Mouse (Mus musculus): ENCODE data around the gene Prdm13. TPM values are rescaled to one million over a fixed set of nuclear protein-coding genes. Genes with fewer than 3 reads are reported as not detected.

Gene Prdm13
- polyA plus RNA-seq, 1 experiment from 2014 or later = 13.3 TPM

DNA sequence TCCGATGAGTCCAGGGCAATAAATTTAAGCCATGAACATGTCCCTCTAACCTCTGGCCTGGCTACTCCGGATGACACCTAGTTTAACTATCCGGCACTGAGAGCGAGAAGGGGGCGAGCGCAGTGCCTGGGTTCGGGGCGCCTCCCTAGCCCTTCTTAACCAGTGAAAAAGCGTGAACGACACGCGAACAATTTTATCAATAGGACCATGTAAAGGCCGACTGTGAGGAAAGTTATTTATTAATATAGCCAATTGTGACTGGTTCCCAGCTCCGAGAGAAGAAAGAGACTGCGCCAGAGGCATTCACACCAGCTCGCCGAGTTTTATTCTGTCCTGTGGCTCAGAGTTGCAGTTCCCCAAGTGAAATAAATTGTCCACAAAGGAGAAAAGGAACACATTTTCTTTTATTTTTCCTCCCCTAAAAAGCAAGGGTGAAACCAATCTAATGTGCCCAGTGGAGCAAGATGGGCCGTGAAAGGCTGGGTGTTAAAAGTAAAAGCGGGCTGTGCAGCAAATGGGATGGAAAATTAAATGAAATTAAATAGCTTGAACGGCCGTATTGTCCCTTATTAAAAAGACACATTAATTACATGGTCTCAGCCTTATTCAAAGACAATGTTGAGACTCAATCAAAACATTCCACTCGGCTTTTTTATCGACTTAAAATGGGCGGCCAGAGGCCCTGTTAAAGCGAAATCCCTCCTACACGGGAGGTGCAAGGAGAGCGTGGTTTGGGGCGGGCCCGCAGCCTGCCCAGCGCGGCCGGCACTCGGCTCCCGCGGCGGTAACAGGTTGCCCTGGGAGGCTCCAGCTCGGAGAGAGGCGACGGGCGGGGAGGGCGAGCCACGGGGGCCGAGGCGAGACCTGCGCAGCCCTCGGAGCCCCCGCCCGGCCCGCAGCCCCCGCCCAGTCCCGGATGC lies 2.3 kb upstream of the Prdm13 start:
- Histone ChIP-seq H3K9ac (peak overlapping the region; percentile 67), H3K4me1 (peaks cover 24% of the 10 kb centered on the region; the same call in 1 of the 2 replicates), H3K36me3 (no peaks in the 10 kb centered on the region), H3K9me3 (no peaks in the 10 kb centered on the region), H3K27me3 (replicated peaks) (peaks cover 70% of the 10 kb centered on the region), H3K4me3 (peak overlapping the region; percentile 50), H3K4me2 (replicated peaks) (peak overlapping the region; percentile 87), H3K27ac (peak overlapping the region; percentile 88)
- WGBS = under 1% methylated on average over 41 of the region's 51 CpGs
- ATAC-seq (ENCODE audit: low FRiP score, low read depth) = peak; percentile 70

DNA sequence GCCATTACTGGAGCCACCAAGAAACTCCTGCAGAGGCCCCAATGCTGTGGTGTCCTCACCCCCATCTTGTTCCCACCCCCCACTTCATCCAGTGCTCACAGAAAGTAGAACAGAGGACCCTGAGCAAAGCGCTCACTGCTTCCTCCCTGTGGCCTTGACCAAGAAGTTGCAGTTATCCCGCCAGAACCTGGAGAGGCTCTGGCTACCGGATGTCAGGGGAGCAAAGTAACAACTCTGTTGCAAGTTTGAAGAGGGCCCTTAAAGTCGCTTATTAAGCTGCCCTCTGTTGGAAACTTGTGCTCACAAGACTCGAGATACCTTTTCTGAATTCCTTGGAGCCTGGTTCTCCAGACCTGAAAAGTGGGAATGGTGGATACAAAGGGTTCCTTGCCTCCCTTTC lies 1.2 kb upstream of the Prdm13 start:
- Histone ChIP-seq H3K4me1 (peaks cover 24% of the 10 kb centered on the region; the same call in 1 of the 2 replicates), H3K9me3 (no peaks in the 10 kb centered on the region), H3K9ac (no peak overlapping the region), H3K27ac (no peak overlapping the region), H3K4me2 (replicated peaks) (peak overlapping the region; percentile 87; the same call in 1 of the 2 replicates), H3K4me3 (no peak overlapping the region), H3K36me3 (no peaks in the 10 kb centered on the region), H3K27me3 (replicated peaks) (peaks cover 59% of the 10 kb centered on the region)
- ATAC-seq (ENCODE audit: low FRiP score, low read depth) = no peak
- 2% methylated on average over 5 of the region's 5 CpGs for WGBS

GRCm38 (mm10) chr4:21686416-21686815 lies 653 bp upstream of the Prdm13 start:
- Histone ChIP-seq H3K9me3 (no peaks in the 10 kb centered on the region), H3K36me3 (no peaks in the 10 kb centered on the region), H3K4me2 (replicated peaks) (peak overlapping the region; percentile 87), H3K27me3 (replicated peaks) (peaks cover 57% of the 10 kb centered on the region), H3K9ac (no peak overlapping the region), H3K4me3 (no peak overlapping the region), H3K27ac (no peak overlapping the region), H3K4me1 (peaks cover 24% of the 10 kb centered on the region; the same call in 1 of the 2 replicates)
- ATAC-seq (ENCODE audit: low FRiP score, low read depth) = no peak
- under 1% methylated on average over 11 of the region's 11 CpGs for WGBS

DNA sequence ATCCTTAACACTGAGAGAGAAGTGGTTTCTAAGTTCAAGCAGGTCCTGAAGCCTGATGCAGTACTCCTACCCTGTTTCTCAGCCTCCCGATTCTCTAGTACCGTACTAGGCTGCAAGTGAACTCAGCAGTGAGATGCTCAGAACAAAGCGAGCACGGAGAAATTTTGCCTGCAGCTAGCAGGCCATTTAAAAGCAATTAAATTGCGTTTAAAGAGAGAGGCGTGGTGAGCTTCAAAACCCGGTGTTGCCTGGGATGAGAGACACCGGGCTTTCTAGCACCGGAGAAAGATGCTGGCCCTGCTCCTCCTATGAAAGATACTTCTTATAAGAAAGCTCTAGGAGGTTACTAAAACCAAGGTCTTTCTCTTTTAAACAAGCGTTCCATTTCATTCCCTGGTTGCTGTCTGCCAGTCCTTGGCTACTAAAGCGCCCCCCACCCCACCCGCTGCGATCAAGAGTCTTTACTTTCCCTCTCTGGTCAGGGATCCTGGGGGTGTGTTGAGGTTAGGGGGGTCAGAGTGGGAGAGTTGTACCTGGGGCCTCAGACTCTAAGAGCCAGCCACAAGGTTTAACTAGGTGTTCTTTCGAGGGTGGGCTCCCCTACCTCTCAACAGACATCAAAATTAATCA lies 1.3 kb downstream of the Prdm13 start:
- WGBS = under 1% methylated on average over 14 of the region's 14 CpGs
- H3K4me2 ChIP-seq (replicated peaks) = peak overlapping the region; percentile 72
- H3K36me3 ChIP-seq = no peaks in the 10 kb centered on the region
- peaks cover 27% of the 10 kb centered on the region for H3K4me1 ChIP-seq
- peak overlapping the region; percentile 43 for H3K4me3 ChIP-seq
- H3K9me3 ChIP-seq = no peaks in the 10 kb centered on the region
- no peak for ATAC-seq (ENCODE audit: low FRiP score, low read depth)
- H3K27ac ChIP-seq = no peak overlapping the region
- H3K27me3 ChIP-seq (replicated peaks) = peaks cover 69% of the 10 kb centered on the region
- peak overlapping the region; percentile 61 for H3K9ac ChIP-seq

DNA sequence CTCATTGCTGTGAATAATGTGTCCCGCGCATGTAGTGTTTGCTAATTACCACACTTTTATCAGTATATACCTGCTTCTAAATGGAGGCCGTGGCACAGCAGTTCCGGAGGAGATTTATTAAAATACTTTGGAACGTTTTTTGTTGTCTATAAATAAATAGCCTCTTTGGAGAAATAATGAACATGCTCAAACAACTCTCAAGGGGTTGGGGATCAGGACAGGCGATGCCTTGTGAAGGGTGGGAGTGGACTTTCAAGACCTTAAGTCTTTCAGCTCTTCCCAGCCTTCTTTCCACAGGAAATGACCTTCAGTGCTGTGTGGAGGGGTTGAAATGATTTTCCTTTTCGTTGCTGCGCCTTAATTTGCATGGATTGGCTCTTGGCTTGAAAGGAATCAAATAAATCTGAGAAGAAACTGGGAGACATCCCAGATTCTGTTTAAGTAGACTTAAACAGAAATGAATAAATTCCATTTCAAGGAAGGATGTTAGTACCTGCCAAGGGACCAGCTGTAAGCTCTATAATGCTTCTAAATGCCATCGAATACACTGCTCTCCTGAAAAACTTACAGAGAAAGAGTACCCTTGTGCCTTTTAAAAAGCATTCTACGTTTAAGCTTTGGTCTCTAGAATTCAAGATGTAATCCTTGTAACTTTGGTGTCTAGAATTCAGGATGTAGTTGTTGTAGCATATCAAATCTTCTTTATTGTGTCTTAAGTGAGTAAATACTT lies 3.2 kb downstream of the Prdm13 start:
- WGBS = 13% methylated on average over 10 of the region's 10 CpGs
- Histone ChIP-seq H3K4me3 (no peak overlapping the region), H3K4me1 (peaks cover 34% of the 10 kb centered on the region), H3K27me3 (replicated peaks) (peaks cover 72% of the 10 kb centered on the region), H3K9me3 (no peaks in the 10 kb centered on the region), H3K9ac (no peak overlapping the region), H3K27ac (no peak overlapping the region), H3K36me3 (no peaks in the 10 kb centered on the region), H3K4me2 (replicated peaks) (peak overlapping the region; percentile 72)
- no peak for ATAC-seq (ENCODE audit: low FRiP score, low read depth)

DNA sequence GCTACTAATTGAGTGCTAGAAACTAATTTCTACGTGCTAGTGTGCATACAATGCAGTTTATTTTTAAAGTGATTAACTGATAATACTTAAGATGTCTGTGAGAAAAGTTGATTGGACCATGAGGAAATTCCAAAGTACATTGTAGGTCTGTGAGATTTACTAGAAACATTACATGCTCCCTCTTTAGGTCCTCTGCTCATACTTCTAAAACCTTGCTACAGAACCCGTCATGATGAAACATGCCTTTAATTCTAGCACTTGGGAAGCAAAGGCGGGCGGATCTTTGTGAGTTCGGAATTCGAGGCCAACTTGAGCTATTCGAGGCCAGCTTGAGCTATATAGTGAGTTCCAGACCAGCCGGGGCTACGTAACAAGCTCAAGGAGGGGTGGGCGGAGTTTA lies 4.8 kb downstream of the Prdm13 start:
- no peaks in the 10 kb centered on the region for H3K36me3 ChIP-seq
- no peak for ATAC-seq (ENCODE audit: low FRiP score, low read depth)
- H3K9ac ChIP-seq = no peak overlapping the region
- peaks cover 69% of the 10 kb centered on the region for H3K27me3 ChIP-seq (replicated peaks)
- no peaks in the 10 kb centered on the region for H3K9me3 ChIP-seq
- no peak overlapping the region for H3K27ac ChIP-seq
- H3K4me2 ChIP-seq (replicated peaks) = peak overlapping the region; percentile 72
- peaks cover 26% of the 10 kb centered on the region for H3K4me1 ChIP-seq
- no peak overlapping the region for H3K4me3 ChIP-seq
- 6% methylated on average over 10 of the region's 10 CpGs for WGBS

DNA sequence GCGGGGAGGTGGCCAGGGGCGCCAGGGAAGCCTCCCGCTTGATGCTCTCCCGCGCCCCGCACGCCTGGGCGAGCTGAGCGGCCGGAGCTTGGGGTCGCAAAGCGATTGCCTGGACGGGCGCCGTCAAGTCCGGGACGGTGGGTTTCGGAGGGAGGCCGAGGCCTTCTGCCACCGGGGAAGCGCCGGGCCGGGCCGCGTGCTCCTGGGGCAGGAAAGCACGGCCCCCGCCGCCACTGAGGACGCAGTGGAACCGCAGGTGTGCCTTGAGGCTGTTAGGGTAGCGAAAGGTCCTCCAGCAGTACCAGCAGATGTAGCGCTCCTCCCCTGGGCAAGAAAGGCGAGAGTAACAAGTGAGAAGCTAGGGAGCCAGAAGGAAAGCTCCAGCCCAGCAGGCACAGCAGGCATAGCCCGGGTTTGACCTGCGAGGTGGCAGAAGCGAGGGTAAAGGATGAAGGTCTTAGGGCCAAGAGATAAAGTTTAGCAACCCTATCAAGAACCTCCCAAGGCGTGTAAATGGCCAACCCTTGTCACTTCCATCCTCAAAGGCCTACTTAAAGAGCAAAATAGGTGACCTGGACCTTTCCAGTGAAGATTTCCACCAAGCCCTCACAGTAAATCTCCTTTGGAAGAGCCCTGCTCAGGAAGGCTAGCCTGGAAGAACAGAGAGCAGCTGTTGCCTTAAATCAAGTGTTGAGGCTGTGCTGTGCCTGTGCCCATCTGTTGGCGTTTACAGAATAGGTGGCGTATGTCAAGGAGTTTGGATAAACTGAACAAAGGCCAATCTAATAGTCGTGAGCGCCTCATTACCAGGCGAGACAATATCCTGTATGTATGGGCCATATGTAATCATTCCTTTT lies 5.9 kb downstream of the Prdm13 start:
- peak overlapping the region; percentile 26; the same call in 1 of the 2 replicates for H3K27ac ChIP-seq
- peak overlapping the region; percentile 59 for H3K9ac ChIP-seq
- no peaks in the 10 kb centered on the region for H3K9me3 ChIP-seq
- peak; percentile 38 for ATAC-seq (ENCODE audit: low FRiP score, low read depth)
- H3K27me3 ChIP-seq (replicated peaks) = peaks cover 66% of the 10 kb centered on the region
- H3K4me3 ChIP-seq = peak overlapping the region; percentile 44
- no peaks in the 10 kb centered on the region for H3K36me3 ChIP-seq
- H3K4me1 ChIP-seq = peaks cover 22% of the 10 kb centered on the region
- WGBS = 2% methylated on average over 42 of the region's 42 CpGs
- H3K4me2 ChIP-seq (replicated peaks) = peak overlapping the region; percentile 72

- Histone ChIP-seq H3K4me2 (replicated peaks) (peak overlapping the region; percentile 72), H3K4me1 (peaks cover 26% of the 10 kb centered on the region), H3K36me3 (no peaks in the 10 kb centered on the region), H3K9me3 (no peaks in the 10 kb centered on the region), H3K4me3 (peak overlapping the region; percentile 44), H3K9ac (peak overlapping the region; percentile 59), H3K27ac (peak overlapping the region; percentile 26; the same call in 1 of the 2 replicates), H3K27me3 (replicated peaks) (peaks cover 67% of the 10 kb centered on the region)
- WGBS = under 1% methylated on average over 76 of the region's 79 CpGs
- peak; percentile 82 for ATAC-seq (ENCODE audit: low FRiP score, low read depth)
Observed at GRCm38 (mm10) chr4:21678975-21679623, 6.7 kb downstream of the Prdm13 start.

GRCm38 (mm10) chr4:21678101-21678974 lies 7.4 kb downstream of the Prdm13 start:
- Histone ChIP-seq H3K4me3 (peak overlapping the region; percentile 44), H3K4me2 (replicated peaks) (peak overlapping the region; percentile 72), H3K4me1 (peaks cover 27% of the 10 kb centered on the region), H3K27me3 (replicated peaks) (peaks cover 64% of the 10 kb centered on the region), H3K27ac (no peak overlapping the region), H3K9me3 (no peaks in the 10 kb centered on the region), H3K9ac (peak overlapping the region; percentile 59), H3K36me3 (no peaks in the 10 kb centered on the region)
- ATAC-seq (ENCODE audit: low FRiP score, low read depth) = peak; percentile 18; the same call in 1 of the 2 replicates
- WGBS = 1% methylated on average over 84 of the region's 84 CpGs

DNA sequence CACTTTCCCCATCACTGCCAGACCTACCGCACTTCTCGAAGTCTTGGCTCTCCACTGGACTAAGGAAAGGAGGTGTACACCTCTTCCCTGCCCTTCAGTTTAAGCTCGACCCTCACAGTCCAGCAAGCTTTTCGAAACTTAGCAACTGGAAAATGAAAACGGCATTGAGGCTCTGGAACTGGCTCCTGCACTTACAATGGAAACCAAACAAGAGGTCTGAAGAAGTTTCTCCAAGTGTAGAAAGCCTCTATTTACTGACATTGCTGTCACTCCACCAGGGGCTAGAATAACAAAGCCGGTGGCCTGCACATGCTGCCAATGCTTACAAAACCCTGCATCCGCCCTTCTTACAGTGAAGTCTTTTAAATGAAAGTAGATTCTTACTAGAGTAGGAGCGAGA lies 11.1 kb downstream of the Prdm13 start:
- whole genome bisulfite sequencing = 7% methylated on average over 8 of the region's 8 CpGs

More for the DNA sequence above, 11.1 kb downstream of the Prdm13 start:
- Histone ChIP-seq H3K4me3 (no peak overlapping the region), H3K9ac (no peak overlapping the region), H3K27me3 (replicated peaks) (peaks cover 57% of the 10 kb centered on the region), H3K4me2 (replicated peaks) (0 out of 2 replicates have a peak overlapping the region, but pooled peaks have one; percentile 49), H3K4me1 (peaks cover 23% of the 10 kb centered on the region), H3K27ac (no peak overlapping the region), H3K9me3 (no peaks in the 10 kb centered on the region), H3K36me3 (no peaks in the 10 kb centered on the region)
- ATAC-seq (ENCODE audit: low FRiP score, low read depth) = no peak

Measured in neural tube, embryonic 12.5 days (tissue).